Mouse (Mus musculus) embryo, embryonic 11.5 days (tissue): ENCODE results near the gene Ablim2.

Experiments
- DNase-seq: peaks from one replicate; pipeline ENCODE4 v3.0.0-alpha.2; 2012; ENCODE audit warnings: low read depth, low spot score

The Ablim2 gene

GRCm38 (mm10) chr5:35811639-35812295 lies 54.1 kb downstream of the Ablim2 start:
- DNase-seq: no peak

DNA sequence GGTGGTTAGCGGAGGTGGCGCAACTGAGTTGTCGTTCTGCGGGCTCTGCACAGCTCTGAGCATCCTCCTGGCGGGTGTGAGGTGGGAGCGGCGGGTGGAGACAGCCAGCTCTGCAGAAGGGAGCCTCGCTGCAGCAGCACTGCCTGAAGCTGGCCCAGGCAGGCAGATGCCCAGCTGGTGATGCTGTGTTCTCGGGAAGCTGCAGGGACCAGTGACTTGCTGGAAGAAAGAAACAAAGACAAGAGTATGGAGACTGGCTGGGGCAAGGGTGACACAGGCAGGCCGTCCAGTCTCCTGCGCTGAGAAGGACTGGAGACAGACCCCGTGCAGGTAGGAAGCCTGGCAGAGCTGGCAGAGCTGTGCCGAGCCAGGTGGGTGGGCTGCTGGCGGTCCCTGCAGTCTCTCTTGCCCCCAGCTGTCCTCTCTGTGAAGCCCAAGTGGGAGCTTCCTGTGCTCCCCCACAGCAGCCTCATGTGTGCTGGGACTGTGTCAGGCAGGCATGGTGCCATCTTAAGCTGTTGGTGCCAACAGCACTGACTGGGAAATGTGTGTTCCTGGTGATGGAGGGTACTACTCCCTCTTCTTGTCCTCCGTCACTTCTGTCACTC lies 56.8 kb downstream of the Ablim2 start:
- DNase-seq: no peak

GRCm38 (mm10) chr5:35815051-35815450 lies 57.4 kb downstream of the Ablim2 start:
- no peak for DNase-seq

- no peak for DNase-seq
These were observed 59.6 kb downstream of the Ablim2 start for GRCm38 (mm10) chr5:35817266-35817665.

- no peak for DNase-seq
These were observed 60.2 kb downstream of the Ablim2 start for GRCm38 (mm10) chr5:35817882-35818281.

DNA sequence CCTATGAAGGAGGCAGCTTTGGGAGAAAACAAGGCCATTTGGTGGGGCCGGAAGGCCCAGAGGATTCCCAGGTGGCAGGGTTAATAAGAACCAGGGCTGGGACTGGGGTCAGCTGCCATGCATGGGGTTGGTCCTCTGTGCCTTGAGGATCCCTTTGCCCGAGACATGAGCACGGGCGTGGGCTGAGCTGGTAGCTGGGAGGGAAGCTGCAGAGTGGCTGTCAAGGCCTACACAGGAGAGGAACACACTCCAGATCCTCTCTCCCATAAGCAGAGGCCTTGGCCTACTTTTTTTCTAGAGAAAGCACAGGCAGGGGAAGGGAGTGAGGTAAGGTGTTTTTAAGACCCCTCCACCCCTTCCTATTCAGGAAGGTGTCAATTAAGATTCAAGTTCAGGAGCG lies 65.0 kb downstream of the Ablim2 start:
- DNase-seq: no peak

DNA sequence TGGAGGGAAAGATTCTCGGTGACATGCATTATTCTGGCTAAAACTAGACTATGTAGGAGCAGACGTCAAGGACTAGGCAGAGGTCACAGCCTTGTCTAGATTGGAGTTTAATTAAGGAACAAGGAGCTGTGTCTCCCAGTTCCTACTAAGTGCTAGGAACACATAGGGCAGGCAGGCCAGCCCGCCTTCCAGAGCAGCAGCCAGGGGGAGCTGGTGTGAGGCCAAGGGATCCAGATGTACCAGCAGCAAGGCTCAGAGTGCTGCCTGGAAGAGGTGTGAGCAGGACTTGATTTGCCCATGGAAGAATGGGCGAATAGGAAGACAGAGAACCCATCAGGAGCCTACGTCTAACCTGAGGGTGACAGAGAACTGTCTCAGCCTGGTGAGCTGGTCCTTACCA lies 68.8 kb downstream of the Ablim2 start:
- no peak for DNase-seq

GRCm38 (mm10) chr5:35827075-35827474 lies 69.4 kb downstream of the Ablim2 start:
- DNase-seq: no peak

DNA sequence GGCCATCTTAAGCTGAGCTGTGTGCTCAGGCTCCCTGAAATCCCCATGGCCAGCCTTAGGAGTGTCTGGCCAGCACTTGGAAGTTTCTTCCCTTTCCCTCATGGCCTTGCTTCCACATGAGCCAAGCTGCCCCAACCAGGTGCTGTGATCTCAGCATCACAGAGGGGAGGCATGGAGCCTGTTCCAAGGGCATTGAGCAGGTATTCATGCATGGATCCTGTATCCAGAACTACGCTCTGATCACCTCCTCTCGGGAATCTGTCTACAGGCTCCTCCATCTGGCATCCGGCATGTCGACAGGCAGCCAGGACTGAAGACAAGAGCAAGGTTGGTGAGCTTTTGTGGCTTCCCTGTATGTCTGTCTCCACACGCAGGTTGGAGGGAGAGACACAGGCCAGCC lies 70.2 kb downstream of the Ablim2 start:
- no peak for DNase-seq

- no peak for DNase-seq
These were observed 72.4 kb downstream of the Ablim2 start for GRCm38 (mm10) chr5:35830101-35830500.

GRCm38 (mm10) chr5:35833881-35834280 lies 76.2 kb downstream of the Ablim2 start:
- DNase-seq: no peak

GRCm38 (mm10) chr5:35836992-35837391 lies 79.3 kb downstream of the Ablim2 start:
- DNase-seq: no peak

DNA sequence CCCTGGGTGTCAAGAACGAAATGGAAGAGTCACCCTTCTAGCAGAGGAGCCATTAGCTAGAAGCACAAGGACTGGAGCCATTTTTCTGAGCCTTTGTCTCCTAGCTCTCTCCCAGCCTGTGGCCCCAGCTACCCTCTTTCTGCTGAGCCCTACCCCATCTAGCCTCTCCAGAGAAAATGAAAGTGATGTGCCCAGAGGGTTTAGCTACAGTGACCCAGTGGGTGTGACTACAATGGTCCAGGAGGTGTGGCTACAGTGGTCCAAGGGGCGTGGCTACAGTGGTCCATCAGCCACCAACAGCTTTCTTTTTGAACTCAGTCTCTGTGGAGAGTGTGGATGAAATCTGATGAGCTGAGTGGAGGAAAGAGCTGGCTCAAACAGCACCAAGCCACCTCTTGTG lies 81.6 kb downstream of the Ablim2 start:
- no peak for DNase-seq

DNA sequence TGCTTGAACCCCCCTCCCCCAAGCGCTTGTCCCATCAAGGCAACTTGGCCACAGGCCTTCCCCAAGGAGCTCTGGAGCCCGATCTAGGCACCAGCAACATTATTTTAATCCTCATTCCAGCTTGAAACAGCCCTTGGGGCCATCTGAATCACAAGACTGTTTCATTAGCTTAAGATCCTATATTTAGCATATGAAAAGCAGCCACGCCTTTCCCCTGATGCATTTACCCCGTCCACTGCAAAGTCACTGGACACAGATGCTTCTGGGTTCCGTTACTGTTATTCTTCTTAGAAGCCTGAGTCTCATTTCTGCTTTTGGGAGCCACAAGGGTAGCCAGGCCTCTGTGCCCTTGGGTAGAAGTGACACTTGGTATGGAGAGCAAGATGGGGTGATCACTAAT lies 93.8 kb downstream of the Ablim2 start:
- DNase-seq: no peak

DNA sequence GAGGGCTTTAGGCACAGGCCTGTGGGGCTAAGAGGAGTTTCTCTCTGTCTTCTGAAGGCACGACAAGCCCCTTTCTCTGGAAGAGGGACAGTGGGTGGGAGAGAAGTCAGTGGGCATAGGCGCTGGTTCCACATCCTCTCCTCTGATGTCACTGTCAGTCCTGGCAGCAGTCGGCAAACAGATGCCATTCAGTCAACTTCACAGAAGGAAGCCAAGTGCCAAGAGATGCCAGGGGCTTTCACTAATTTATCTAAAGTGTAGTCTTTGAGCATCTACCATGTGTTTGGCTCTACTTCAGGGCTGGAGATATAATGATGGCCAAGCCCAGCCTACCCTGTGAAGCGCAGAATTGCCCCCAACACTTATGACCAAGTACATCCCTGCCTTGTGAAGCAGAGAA lies 95.8 kb downstream of the Ablim2 start:
- DNase-seq: no peak

- no peak for DNase-seq
These were observed 98.6 kb downstream of the Ablim2 start for GRCm38 (mm10) chr5:35856245-35856644.

- DNase-seq: peak; percentile 59
These were observed 100.4 kb downstream of the Ablim2 start for GRCm38 (mm10) chr5:35858069-35858468.

DNA sequence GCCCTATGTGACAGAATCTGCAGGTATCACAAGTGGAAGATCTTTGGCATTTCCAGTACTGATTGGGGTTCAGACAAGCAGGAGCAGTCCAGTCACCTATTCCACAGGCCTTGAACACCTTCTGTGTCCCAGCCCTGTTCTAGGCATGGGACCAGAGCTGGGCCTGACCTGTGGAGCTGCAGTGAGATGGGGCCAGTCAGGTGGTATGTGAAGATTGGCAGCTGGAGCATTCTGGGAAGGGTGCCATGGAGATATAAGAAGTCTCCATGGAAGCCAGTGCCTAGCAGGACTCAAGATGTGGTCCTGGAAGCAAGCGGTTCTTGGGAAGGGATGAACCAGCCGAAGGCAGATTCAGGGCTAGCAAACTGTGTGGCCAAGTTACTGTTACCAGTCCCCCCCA lies 103.8 kb downstream of the Ablim2 start:
- DNase-seq: no peak

GRCm38 (mm10) chr5:35869973-35870372 lies 112.3 kb downstream of the Ablim2 start:
- DNase-seq: no peak

DNA sequence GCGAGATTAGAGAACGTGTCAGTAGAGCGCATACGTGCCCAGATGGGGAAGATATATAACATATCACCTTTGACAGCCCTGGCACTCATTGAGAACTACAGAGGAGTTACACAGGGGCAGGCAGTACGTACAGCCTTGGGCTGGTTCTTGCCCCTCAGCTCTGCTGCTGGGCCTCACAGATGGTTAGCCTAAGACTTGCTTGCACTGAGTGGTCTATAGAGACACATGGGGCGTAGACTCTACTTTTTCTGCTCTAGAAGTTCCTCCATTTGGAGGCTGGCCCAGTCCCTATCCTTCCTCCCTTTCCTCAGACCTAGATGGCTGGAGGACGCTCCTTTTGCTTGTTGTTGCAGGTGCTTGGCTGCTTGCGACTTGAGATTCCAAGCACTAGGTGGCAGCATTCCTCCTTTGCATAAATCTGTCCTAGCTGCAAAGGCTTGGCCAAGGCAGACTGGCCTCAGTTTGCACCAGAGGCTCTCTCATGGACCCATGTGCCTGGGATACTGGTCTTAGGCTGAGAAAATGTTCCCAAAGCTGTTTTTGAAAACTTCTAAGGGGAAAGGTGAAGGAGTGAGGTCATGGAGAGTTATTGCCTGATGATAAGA lies 112.8 kb downstream of the Ablim2 start:
- peak; percentile 64 for DNase-seq

GRCm38 (mm10) chr5:35873382-35873781 lies 115.7 kb downstream of the Ablim2 start:
- no peak for DNase-seq

DNA sequence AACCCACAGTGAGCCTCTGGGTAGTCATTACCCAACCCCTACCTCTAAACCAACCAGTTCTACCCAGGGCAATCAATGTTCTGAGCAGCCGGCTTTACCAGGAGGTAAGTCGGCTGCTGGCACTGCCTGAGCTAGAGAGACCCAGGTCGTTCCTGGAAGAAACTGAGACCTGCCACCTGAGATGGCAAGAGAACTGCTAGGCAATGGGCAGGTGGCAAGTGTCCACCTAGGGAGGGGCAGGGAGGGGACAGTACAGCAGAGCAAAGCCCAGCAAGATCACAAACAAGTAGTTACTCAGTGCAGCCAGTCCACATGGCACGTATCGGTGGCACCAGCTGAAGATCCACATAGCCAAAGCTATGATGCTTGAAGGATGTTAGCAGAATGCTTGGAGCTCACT lies 118.6 kb downstream of the Ablim2 start:
- no peak for DNase-seq

- no peak for DNase-seq
These were observed 121.5 kb downstream of the Ablim2 start for GRCm38 (mm10) chr5:35879199-35879598.
